Mouse (Mus musculus) stomach, embryonic 14.5 days (tissue): ENCODE data around the gene Aamp. TPM values are rescaled to one million over a fixed set of nuclear protein-coding genes. Genes with fewer than 3 reads are reported as not detected.

Experiments used
- ATAC-seq: fragments of 200-750 bp; cut with Nextera tagmentation; 2 replicates; pipeline ENCODE4 v1.8.0; 2017; ENCODE audit warnings: low read depth, moderate TSS enrichment; ENCODE audit not compliant: insufficient number of reproducible peaks, insufficient read depth, low FRiP score
- H3K27ac ChIP-seq: fragments of 300-500 bp; sonication (generic); 2 replicates; pipeline ENCODE4 v1.5.1; 2014; ENCODE audit warnings: mild to moderate bottlenecking, low read length, moderate library complexity, mixed read lengths
- H3K27me3 ChIP-seq: fragments of 300-500 bp; sonication (generic); 2 replicates; pipeline ENCODE4 v1.6.1; 2014; ENCODE audit warnings: low read length, control low read depth, mixed read lengths; ENCODE audit not compliant: control insufficient read depth, insufficient read depth
- H3K36me3 ChIP-seq: fragments of 300-500 bp; sonication (generic); 2 replicates; pipeline ENCODE4 v1.6.1; 2014; ENCODE audit warnings: mild to moderate bottlenecking, control low read depth, low read length, moderate library complexity, mixed read lengths; ENCODE audit not compliant: control insufficient read depth, insufficient read depth
- H3K4me1 ChIP-seq: fragments of 300-500 bp; sonication (generic); 2 replicates; pipeline ENCODE4 v1.6.1; 2014; ENCODE audit warnings: low read length, control low read depth, mixed read lengths; ENCODE audit not compliant: control insufficient read depth, insufficient read depth
- H3K4me2 ChIP-seq: fragments of 300-500 bp; sonication (generic); replicated peaks from 2 replicates; pipeline ENCODE4 v1.6.1; 2014; ENCODE audit warnings: low read depth, low read length, control low read depth
- H3K4me3 ChIP-seq: fragments of 300-500 bp; sonication (generic); 2 replicates; pipeline ENCODE4 v1.5.1; 2014; ENCODE audit warnings: low read depth, low read length, control low read depth
- H3K9ac ChIP-seq: fragments of 300-500 bp; sonication (generic); replicated peaks from 2 replicates; pipeline ENCODE4 v1.6.1; 2014; ENCODE audit warnings: low read depth, mild to moderate bottlenecking, control low read depth, low read length, moderate library complexity, mixed read lengths
- H3K9me3 ChIP-seq: fragments of 300-500 bp; sonication (generic); 2 replicates; pipeline ENCODE4 v1.6.1; 2016; ENCODE audit warnings: low read depth, low read length, control low read depth; ENCODE audit not compliant: control insufficient read depth
- WGBS: fragments of 180-500 bp; shearing (Covaris S2); extraction: QIAGEN DNeasy Blood & Tissue Kit; methylation state at CpG from one replicate; pipeline ENCODE4 v1.1.7; 2014; 5-methylcytosine and 5-hydroxymethylcytosine counted together
- polyA plus RNA-seq: library from polyadenylated mRNA; unstranded; fragments of >200 nt; fragmentation: Nextera tagmentation; extraction: Ambion mirVana; gene quantifications from 2 replicates; pipeline ENCODE4 v1.2.1, GENCODE M21; 2014

Gene Aamp
- polyA plus RNA-seq, 1 experiment from 2014 or later, result 261 TPM

GRCm38 (mm10) chr1:74230992-74231391 is 53.5 kb downstream of the Aamp start:
- no peak overlapping the region for H3K4me2 ChIP-seq
- no peaks in the 10 kb centered on the region for H3K36me3 ChIP-seq
- H3K9ac ChIP-seq, result no peak overlapping the region
- H3K4me1 ChIP-seq, result no peaks in the 10 kb centered on the region
- WGBS, result 83% methylated on average over 1 of the region's 1 CpGs
- no peak for ATAC-seq
- H3K4me3 ChIP-seq, result no peak overlapping the region
- H3K27me3 ChIP-seq, result no peaks in the 10 kb centered on the region
- H3K27ac ChIP-seq, result no peak overlapping the region
- H3K9me3 ChIP-seq, result no peaks in the 10 kb centered on the region

DNA sequence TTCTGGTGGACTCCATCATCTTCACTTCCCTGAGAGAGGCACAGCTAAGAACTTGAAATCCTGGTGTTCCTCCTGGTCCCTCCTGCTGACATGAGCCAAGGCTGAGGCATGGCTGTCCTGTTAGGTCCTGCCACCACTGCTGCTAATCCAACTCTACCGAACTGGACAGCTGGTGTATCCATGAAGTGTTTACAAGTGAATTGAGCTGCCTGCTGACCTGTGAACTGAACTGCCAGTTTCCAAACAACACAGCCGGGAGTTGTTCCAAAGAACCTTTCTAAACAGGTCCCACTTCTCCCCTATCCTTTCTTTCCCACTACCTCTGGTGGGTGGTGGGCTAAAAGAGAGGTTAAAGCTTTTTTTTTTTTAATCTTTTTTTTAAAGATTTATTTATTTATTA is 54.6 kb downstream of the Aamp start:
- H3K9me3 ChIP-seq, result no peaks in the 10 kb centered on the region
- no peak overlapping the region for H3K4me2 ChIP-seq
- H3K27ac ChIP-seq, result no peak overlapping the region
- no peaks in the 10 kb centered on the region for H3K4me1 ChIP-seq
- WGBS, result 28% methylated on average over 2 of the region's 2 CpGs
- no peaks in the 10 kb centered on the region for H3K27me3 ChIP-seq
- H3K4me3 ChIP-seq, result no peak overlapping the region
- ATAC-seq, result no peak
- no peaks in the 10 kb centered on the region for H3K36me3 ChIP-seq
- no peak overlapping the region for H3K9ac ChIP-seq

Other genes starting within 250 kb of the Aamp start
- gene Tns1, start 160.3 kb downstream of the Aamp start, polyA plus RNA-seq, result 35.3 and 37.9 TPM in 2 replicates
- gene Rufy4, start 159.2 kb downstream of the Aamp start, polyA plus RNA-seq, result 0.25 and 0.26 TPM in 2 replicates
- gene Cxcr2, start 130.7 kb downstream of the Aamp start, polyA plus RNA-seq, result 0.07 and 0.32 TPM in 2 replicates
- not detected in 2 replicates for gene Cxcr1, start 90.1 kb downstream of the Aamp start, polyA plus RNA-seq
- 406 and 429 TPM in 2 replicates for gene Arpc2, start 48.7 kb downstream of the Aamp start, polyA plus RNA-seq
- 3.5 and 4.1 TPM in 2 replicates for gene Gpbar1, start 6.2 kb downstream of the Aamp start, polyA plus RNA-seq
- gene Pnkd, start 192 bp upstream of the Aamp start, polyA plus RNA-seq, result 122 and 132 TPM in 2 replicates
- 50.1 and 53.9 TPM in 2 replicates for gene Tmbim1, start 20.9 kb upstream of the Aamp start, polyA plus RNA-seq
- 0.69 and 0.81 TPM in 2 replicates for gene Catip, start 77.4 kb upstream of the Aamp start, polyA plus RNA-seq
- gene Slc11a1, start 90.5 kb upstream of the Aamp start, polyA plus RNA-seq, result 5.3 and 6.1 TPM in 2 replicates
- 88.0 and 90.7 TPM in 2 replicates for gene Ctdsp1, start 106.8 kb upstream of the Aamp start, polyA plus RNA-seq
- 5.9 and 7.7 TPM in 2 replicates for gene Vil1, start 124.6 kb upstream of the Aamp start, polyA plus RNA-seq
- gene Cnot9, start 221.3 kb upstream of the Aamp start, polyA plus RNA-seq, result 70.3 and 72.3 TPM in 2 replicates